In genomic region chr12:4717417-4717816, GRCm38 (mm10) we compare ENCODE assay signal across 8 mouse cellular contexts. TPM values are rescaled to one million over a fixed set of nuclear protein-coding genes. Genes with fewer than 3 reads are reported as not detected.
DNase-seq lines count a peak whose midpoint lies in the region; ATAC-seq lines count a peak whose summit lies in the region.

No protein-coding gene starts in this region.

- H3K27ac ChIP-seq in heart, embryonic 13.5 days (replicated peaks) = no peak overlapping the region
- no peak overlapping the region for H3K27ac ChIP-seq in heart, embryonic 16.5 days (ENCODE audit: low read length)
- peak overlapping the region; percentile 67; the same call in 1 of the 2 replicates for H3K27ac ChIP-seq in liver, embryonic 13.5 days

- H3K9ac ChIP-seq in heart, embryonic 13.5 days = peak overlapping the region; percentile 15; the same call in 1 of the 2 replicates
- 0 out of 2 replicates have a peak overlapping the region, but pooled peaks have one; percentile 6 for H3K9ac ChIP-seq in heart, embryonic 16.5 days (ENCODE audit: low read length)
- H3K9ac ChIP-seq in liver, embryonic 13.5 days = 0 out of 2 replicates have a peak overlapping the region, but pooled peaks have one; percentile 0

- no peaks in the 10 kb centered on the region for H3K9me3 ChIP-seq in heart, embryonic 13.5 days
- H3K9me3 ChIP-seq in heart, embryonic 16.5 days (replicated peaks; ENCODE audit: control insufficient read depth, low read length) = no peaks in the 10 kb centered on the region
- H3K9me3 ChIP-seq in liver, embryonic 13.5 days (replicated peaks) = no peaks in the 10 kb centered on the region

- H3K4me2 ChIP-seq in heart, embryonic 13.5 days = peak overlapping the region; percentile 37
- H3K4me2 ChIP-seq in heart, embryonic 16.5 days (ENCODE audit: low read depth, low read length) = peak overlapping the region; percentile 28; the same call in 1 of the 2 replicates
- peak overlapping the region; percentile 42 for H3K4me2 ChIP-seq in liver, embryonic 13.5 days

- ATAC-seq in heart, embryonic 13.5 days (ENCODE audit: extremely low read depth, insufficient number of reproducible peaks, low FRiP score, low TSS enrichment) = 0 out of 2 replicates have a peak, but pooled peaks have one; percentile 52
- no peak for ATAC-seq in heart, embryonic 16.5 days (replicated peaks; ENCODE audit: extremely low read depth, insufficient read depth, low FRiP score)
- peak; percentile 86 for ATAC-seq in liver, embryonic 13.5 days (ENCODE audit: low read depth)

- H3K4me3 ChIP-seq in heart, embryonic 13.5 days = no peak overlapping the region
- H3K4me3 ChIP-seq in heart, embryonic 16.5 days (ENCODE audit: low read length) = no peak overlapping the region
- no peak overlapping the region for H3K4me3 ChIP-seq in liver, embryonic 13.5 days (replicated peaks)

- DNase-seq in heart, postnatal 4 days = no peak
- peak; percentile 24 to 55 for DNase-seq in adrenal gland, postnatal 36 days
- DNase-seq in liver, embryonic 13.5 days = peak; percentile 77
- DNase-seq in spleen, postnatal 36 days (ENCODE audit: low spot score in 2 of 2) = peak; percentile 50
- DNase-seq in frontal cortex, postnatal 25 days (ENCODE audit: low spot score in 2 of 2) = no peak
- DNase-seq in layer of hippocampus, adult 11-12 months (ENCODE audit: low spot score) = no peak

- peaks cover 44% of the 10 kb centered on the region for H3K4me1 ChIP-seq in heart, embryonic 13.5 days
- H3K4me1 ChIP-seq in heart, embryonic 16.5 days (ENCODE audit: control insufficient read depth, insufficient read depth, low read length) = peaks cover 9% of the 10 kb centered on the region
- H3K4me1 ChIP-seq in liver, embryonic 13.5 days (replicated peaks) = peaks cover 62% of the 10 kb centered on the region

- no peaks in the 10 kb centered on the region for H3K27me3 ChIP-seq in heart, embryonic 13.5 days (replicated peaks)
- H3K27me3 ChIP-seq in heart, embryonic 16.5 days (ENCODE audit: control insufficient read depth, insufficient read depth, low read length) = no peaks in the 10 kb centered on the region
- no peaks in the 10 kb centered on the region for H3K27me3 ChIP-seq in liver, embryonic 13.5 days

- peaks cover 13% of the 10 kb centered on the region for H3K36me3 ChIP-seq in heart, embryonic 13.5 days
- H3K36me3 ChIP-seq in heart, embryonic 16.5 days (ENCODE audit: control insufficient read depth, insufficient read depth) = peaks cover 6% of the 10 kb centered on the region
- peaks cover 14% of the 10 kb centered on the region for H3K36me3 ChIP-seq in liver, embryonic 13.5 days

- 9% methylated on average over 7 of the region's 7 CpGs for WGBS in heart, embryonic 13.5 days
- WGBS in heart, embryonic 16.5 days = 10% methylated on average over 7 of the region's 7 CpGs
- WGBS in liver, embryonic 13.5 days (ENCODE audit: insufficient replicate concordance) = 3% methylated on average over 7 of the region's 7 CpGs

RNA-seq across cellular contexts. Expression of gene Fam228a, which starts 20.8 kb away (rescaled TPM):
- polyA plus RNA-seq in heart, embryonic 13.5 days (2015; fragmentation: Nextera tagmentation; extraction: Ambion mirVana) = 0.13 TPM in 1 of 2 replicates, not detected in the other
- total RNA-seq in heart, postnatal 4 days (2021) = not detected
- total RNA-seq in adrenal gland, postnatal 36 days (2021) = under 1 TPM; 0.20 to 0.30 TPM
- 0.16 and 0.25 TPM in 2 replicates for polyA plus RNA-seq in heart, embryonic 16.5 days (2015; fragmentation: Nextera tagmentation; extraction: Ambion mirVana)
- 0.05 TPM in 1 of 2 replicates, not detected in the other for polyA plus RNA-seq in liver, embryonic 13.5 days (2015; fragmentation: Nextera tagmentation; extraction: Ambion mirVana)

RNA-seq across cellular contexts. Expression of gene Pfn4, which starts 51.4 kb away (rescaled TPM):
- 1.5 and 2.0 TPM in 2 replicates for polyA plus RNA-seq in heart, embryonic 13.5 days (2015; fragmentation: Nextera tagmentation; extraction: Ambion mirVana)
- total RNA-seq in heart, postnatal 4 days (2021) = 1 to 10 TPM; 3.2 to 3.7 TPM
- total RNA-seq in adrenal gland, postnatal 36 days (2021) = 1 to 10 TPM in 1 of 2 experiments, under 1 TPM in 1; 0.73 to 1.8 TPM
- 2.0 and 2.3 TPM in 2 replicates for polyA plus RNA-seq in heart, embryonic 16.5 days (2015; fragmentation: Nextera tagmentation; extraction: Ambion mirVana)
- polyA plus RNA-seq in liver, embryonic 13.5 days (2015; fragmentation: Nextera tagmentation; extraction: Ambion mirVana) = 1.2 and 1.5 TPM in 2 replicates

RNA-seq across cellular contexts. Expression of gene Fam228b, which starts 51.6 kb away (rescaled TPM):
- polyA plus RNA-seq in heart, embryonic 13.5 days (2015; fragmentation: Nextera tagmentation; extraction: Ambion mirVana) = 2.8 TPM in 2 replicates
- 1 to 10 TPM; 4.3 to 5.0 TPM for total RNA-seq in heart, postnatal 4 days (2021)
- total RNA-seq in adrenal gland, postnatal 36 days (2021) = 1 to 10 TPM; 3.6 to 4.9 TPM
- polyA plus RNA-seq in heart, embryonic 16.5 days (2015; fragmentation: Nextera tagmentation; extraction: Ambion mirVana) = 1.5 and 3.0 TPM in 2 replicates
- polyA plus RNA-seq in liver, embryonic 13.5 days (2015; fragmentation: Nextera tagmentation; extraction: Ambion mirVana) = 0.87 and 0.89 TPM in 2 replicates

Comparison
In these comparisons a context has a peak if more than half of its experiments do, and no peak if none do; other contexts are left out.
1. DNase-seq: peak in adrenal gland, postnatal 36 days (2 of 2), liver, embryonic 13.5 days (single experiment) and spleen, postnatal 36 days (2 of 2); none in heart, postnatal 4 days (single experiment), frontal cortex, postnatal 25 days (0 of 2) and layer of hippocampus, adult 11-12 months (single experiment).
2. Peak in every context shown above with its lines, with median percentiles within 50 percentile points of each other: H3K4me2 ChIP-seq and H3K9ac ChIP-seq.